ENCODE assay signal across 8 mouse cellular contexts in the genomic region with DNA sequence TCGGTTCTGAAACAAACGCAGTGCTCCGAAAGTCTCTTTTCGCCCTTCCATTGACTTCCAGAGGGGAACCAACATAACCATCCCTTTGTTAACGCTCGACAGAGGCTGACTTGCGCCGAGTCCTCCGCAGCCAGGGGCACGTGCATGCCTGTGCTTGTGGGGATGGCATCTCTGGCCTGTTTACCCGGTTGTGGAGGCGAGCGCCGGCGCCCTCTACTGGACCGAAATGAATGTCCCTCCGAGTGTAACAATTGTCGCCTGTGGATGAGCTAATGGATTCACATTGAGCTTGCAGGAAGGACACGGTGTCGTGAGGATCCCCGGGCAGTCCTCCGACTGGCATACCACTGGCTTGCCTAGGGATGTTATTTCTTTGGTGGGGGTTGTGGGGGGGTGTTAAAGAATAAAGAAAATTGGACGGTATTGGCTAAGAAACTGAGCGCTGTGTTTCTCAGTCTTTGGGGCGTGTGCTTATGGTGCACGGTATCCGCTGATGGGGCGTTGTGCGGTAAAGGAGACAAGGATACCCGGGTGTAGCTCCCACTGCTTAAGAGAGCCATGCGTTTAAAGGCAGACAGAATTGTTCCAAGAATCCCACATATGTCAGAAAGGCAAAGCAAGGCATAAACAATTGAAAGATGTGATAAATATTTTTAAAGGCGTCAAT. TPM values are rescaled to one million over a fixed set of nuclear protein-coding genes. Genes with fewer than 3 reads are reported as not detected.
A peak's percentile ranks its signal among the peaks of the same experiment; 100 is the strongest.
DNase-seq lines count a peak whose midpoint lies in the region; ATAC-seq lines count a peak whose summit lies in the region.

No protein-coding gene starts in this region.

- H3K4me2 ChIP-seq in lung, embryonic 15.5 days: peak overlapping the region; percentile 67

- DNase-seq in MEL-GATA-1-ER (ENCODE audit: extremely low read depth, low read depth): peak; percentile 76
- peak; percentile 89 for DNase-seq in cerebellum, adult 8-10 months
- peak; percentile 93 for DNase-seq in hindbrain, embryonic 10.5 days (ENCODE audit: low spot score)
- DNase-seq in layer of hippocampus, adult 9-10 months (ENCODE audit: low spot score): peak; percentile 90
- DNase-seq in ovary, postnatal 10 days (ENCODE audit: low spot score): peak; percentile 59
- peak; percentile 89 for DNase-seq in thymus, postnatal 0 days (ENCODE audit: low spot score)

- H3K4me3 ChIP-seq in hindbrain, embryonic 10.5 days: peak overlapping the region; percentile 52
- H3K4me3 ChIP-seq in lung, embryonic 15.5 days: peak overlapping the region; percentile 32

- no peaks in the 10 kb centered on the region for H3K36me3 ChIP-seq in hindbrain, embryonic 10.5 days
- H3K36me3 ChIP-seq in lung, embryonic 15.5 days: no peaks in the 10 kb centered on the region

- ATAC-seq in frontal cortex, adult (ENCODE audit: low TSS enrichment): peak; percentile 70
- ATAC-seq in lung, embryonic 15.5 days (ENCODE audit: borderline replicate concordance, extremely low read depth, low FRiP score, low TSS enrichment): peak; percentile 87

- WGBS in hindbrain, embryonic 10.5 days: 1% methylated on average over 32 of the region's 32 CpGs
- WGBS in lung, embryonic 15.5 days: 1% methylated on average over 32 of the region's 32 CpGs

- H3K9ac ChIP-seq in lung, embryonic 15.5 days: no peak overlapping the region

- peak overlapping the region; percentile 86 for H3K27ac ChIP-seq in hindbrain, embryonic 10.5 days
- H3K27ac ChIP-seq in lung, embryonic 15.5 days: no peak overlapping the region

- no peaks in the 10 kb centered on the region for H3K9me3 ChIP-seq in hindbrain, embryonic 10.5 days
- no peaks in the 10 kb centered on the region for H3K9me3 ChIP-seq in lung, embryonic 15.5 days

- H3K27me3 ChIP-seq in hindbrain, embryonic 10.5 days (ENCODE audit: insufficient read depth, poor library complexity, severe bottlenecking): peaks cover 37% of the 10 kb centered on the region
- H3K27me3 ChIP-seq in lung, embryonic 15.5 days: peaks cover 40% of the 10 kb centered on the region

- H3K4me1 ChIP-seq in hindbrain, embryonic 10.5 days (replicated peaks): peaks cover 50% of the 10 kb centered on the region
- H3K4me1 ChIP-seq in lung, embryonic 15.5 days: peaks cover 14% of the 10 kb centered on the region

RNA-seq across cellular contexts. Expression of gene Mical3, which starts 0.6 kb away (rescaled TPM):
- polyA plus RNA-seq in hindbrain, embryonic 10.5 days (2016; fragmentation: Nextera tagmentation; extraction: Ambion mirVana): 10.3 and 11.8 TPM in 2 replicates
- 17.6 and 20.0 TPM in 2 replicates for polyA plus RNA-seq in lung, embryonic 15.5 days (2015; fragmentation: Nextera tagmentation; extraction: Ambion mirVana)
- 12.8 and 15.3 TPM in 2 replicates for polyA plus RNA-seq in thymus, postnatal 0 days (2015; fragmentation: Nextera tagmentation; extraction: Ambion mirVana)

RNA-seq across cellular contexts. Expression of gene Pex26, which starts 53.3 kb away (rescaled TPM):
- polyA plus RNA-seq in hindbrain, embryonic 10.5 days (2016; fragmentation: Nextera tagmentation; extraction: Ambion mirVana): 9.2 and 10.1 TPM in 2 replicates
- polyA plus RNA-seq in lung, embryonic 15.5 days (2015; fragmentation: Nextera tagmentation; extraction: Ambion mirVana): 10.9 and 13.5 TPM in 2 replicates
- polyA plus RNA-seq in thymus, postnatal 0 days (2015; fragmentation: Nextera tagmentation; extraction: Ambion mirVana): 7.3 and 8.0 TPM in 2 replicates
